Mouse (Mus musculus) erythroblast, embryonic 14.5 days (primary cell): Measurements from ENCODE around the gene Zfp553. TPM values are rescaled to one million over a fixed set of nuclear protein-coding genes. Genes with fewer than 3 reads are reported as not detected.
"Not testable (repeated sequence)": the region's sequence is repeated elsewhere in the genome, so short reads cannot be mapped to it uniquely, and the experiment has no call there.

ENCODE experiments used
- H3K27me3 ChIP-seq: 2 replicates; pipeline ENCODE4 v1.6.1; 2012; ENCODE audit warnings: inconsistent platforms; ENCODE audit not compliant: control insufficient read depth
- H3K36me3 ChIP-seq: 2 replicates; pipeline ENCODE4 v1.6.1; 2012; ENCODE audit warnings: mild to moderate bottlenecking, inconsistent platforms; ENCODE audit not compliant: control insufficient read depth
- H3K4me1 ChIP-seq: 2 replicates; pipeline ENCODE4 v1.6.1; 2012; ENCODE audit warnings: inconsistent platforms; ENCODE audit not compliant: control insufficient read depth
- H3K4me3 ChIP-seq: replicated peaks from 2 replicates; pipeline ENCODE3; 2012; ENCODE audit warnings: moderate library complexity, mild to moderate bottlenecking, inconsistent platforms
- H3K9me3 ChIP-seq: 2 replicates; pipeline ENCODE4 v1.6.1; 2012; ENCODE audit warnings: low read length, inconsistent platforms, mixed read lengths; ENCODE audit not compliant: control insufficient read depth
- GATA1 ChIP-seq: IDR thresholded peaks from 2 replicates; pipeline ENCODE4 v1.6.1; 2012; ENCODE audit warnings: low read length, inconsistent platforms, mixed read lengths
- TAL1 ChIP-seq: IDR thresholded peaks from 3 replicates; pipeline ENCODE4 v1.6.1; 2012; ENCODE audit warnings: low read length, inconsistent platforms, mixed read lengths
- polyA plus RNA-seq: library from polyadenylated mRNA; stranded (reverse); fragments of >175 nt; gene quantifications from 2 replicates; pipeline ENCODE4 v1.2.3, GENCODE M21; 2012

The Zfp553 gene
- polyA plus RNA-seq, 1 experiment = 0.26 TPM

- Histone ChIP-seq H3K4me3 (peak overlapping the region; percentile 90), H3K27me3 (no peaks in the 10 kb centered on the region), H3K4me1 (peaks cover 37% of the 10 kb centered on the region), H3K36me3 (peaks cover 35% of the 10 kb centered on the region), H3K9me3 (peaks cover 3% of the 10 kb centered on the region; the same call in 1 of the 2 replicates)
- no peak for TF ChIP-seq TAL1
These were observed 12.0 kb downstream of the Zfp553 start for GRCm38 (mm10) chr7:127244658-127245510.

- H3K27me3 ChIP-seq, H3K9me3 ChIP-seq, H3K4me3 ChIP-seq: not testable (repeated sequence)
- Histone ChIP-seq H3K36me3 (peaks cover 38% of the 10 kb centered on the region), H3K4me1 (peaks cover 44% of the 10 kb centered on the region)
These were observed 17.6 kb downstream of the Zfp553 start for GRCm38 (mm10) chr7:127250511-127250910.

- Histone ChIP-seq H3K36me3 (peaks cover 39% of the 10 kb centered on the region), H3K27me3 (no peaks in the 10 kb centered on the region), H3K4me3 (no peak overlapping the region), H3K4me1 (peaks cover 43% of the 10 kb centered on the region), H3K9me3 (peaks cover 2% of the 10 kb centered on the region; the same call in 1 of the 2 replicates)
- no peak for TF ChIP-seq GATA1
- no peak for TF ChIP-seq TAL1
These were observed 19.6 kb downstream of the Zfp553 start for GRCm38 (mm10) chr7:127252414-127252813.

- Histone ChIP-seq H3K27me3 (no peaks in the 10 kb centered on the region), H3K4me3 (peak overlapping the region; percentile 72), H3K4me1 (peaks cover 51% of the 10 kb centered on the region), H3K9me3 (peaks cover 2% of the 10 kb centered on the region; the same call in 1 of the 2 replicates), H3K36me3 (peaks cover 42% of the 10 kb centered on the region)
- TF ChIP-seq GATA1 (no peak), TAL1 (no peak)
These were observed 20.5 kb downstream of the Zfp553 start for GRCm38 (mm10) chr7:127253341-127253740.

GRCm38 (mm10) chr7:127253821-127254769 lies 21.2 kb downstream of the Zfp553 start:
- H3K27me3 ChIP-seq = no peaks in the 10 kb centered on the region
- peaks cover 2% of the 10 kb centered on the region; the same call in 1 of the 2 replicates for H3K9me3 ChIP-seq
- no peak for TF ChIP-seq TAL1
- H3K36me3 ChIP-seq = peaks cover 39% of the 10 kb centered on the region
- peak overlapping the region; percentile 72 for H3K4me3 ChIP-seq
- peaks cover 58% of the 10 kb centered on the region for H3K4me1 ChIP-seq

GRCm38 (mm10) chr7:127255008-127255407 lies 22.1 kb downstream of the Zfp553 start:
- Histone ChIP-seq H3K4me3 (peak overlapping the region; percentile 72), H3K9me3 (peaks cover 2% of the 10 kb centered on the region; the same call in 1 of the 2 replicates), H3K36me3 (peaks cover 31% of the 10 kb centered on the region), H3K4me1 (peaks cover 67% of the 10 kb centered on the region), H3K27me3 (no peaks in the 10 kb centered on the region)
- TF ChIP-seq TAL1 (no peak), GATA1 (no peak)

GRCm38 (mm10) chr7:127255965-127256364 lies 23.1 kb downstream of the Zfp553 start:
- peaks cover 2% of the 10 kb centered on the region; the same call in 1 of the 2 replicates for H3K9me3 ChIP-seq
- no peak overlapping the region for H3K4me3 ChIP-seq
- H3K4me1 ChIP-seq = peaks cover 74% of the 10 kb centered on the region
- peaks cover 30% of the 10 kb centered on the region for H3K36me3 ChIP-seq
- no peaks in the 10 kb centered on the region for H3K27me3 ChIP-seq
- no peak for TF ChIP-seq TAL1
- no peak for TF ChIP-seq GATA1

GRCm38 (mm10) chr7:127256518-127256917 lies 23.7 kb downstream of the Zfp553 start:
- H3K4me3 ChIP-seq = no peak overlapping the region
- peaks cover 30% of the 10 kb centered on the region for H3K36me3 ChIP-seq
- H3K4me1 ChIP-seq = peaks cover 79% of the 10 kb centered on the region
- no peak for TF ChIP-seq GATA1
- no peak for TF ChIP-seq TAL1
- peaks cover 2% of the 10 kb centered on the region; the same call in 1 of the 2 replicates for H3K9me3 ChIP-seq
- no peaks in the 10 kb centered on the region for H3K27me3 ChIP-seq

- no peak for TF ChIP-seq GATA1
- TF ChIP-seq TAL1 = no peak
- no peaks in the 10 kb centered on the region for H3K27me3 ChIP-seq
- H3K4me1 ChIP-seq = peaks cover 80% of the 10 kb centered on the region
- peaks cover 2% of the 10 kb centered on the region; the same call in 1 of the 2 replicates for H3K9me3 ChIP-seq
- peak overlapping the region; percentile 77 for H3K4me3 ChIP-seq
- H3K36me3 ChIP-seq = peaks cover 30% of the 10 kb centered on the region
These were observed 26.5 kb downstream of the Zfp553 start for GRCm38 (mm10) chr7:127259186-127259905.
